Mouse (Mus musculus) CD4-positive, CD25-positive, alpha-beta regulatory T cell, adult 4 months (primary cell): ENCODE measurements around the gene Nup43. TPM values are rescaled to one million over a fixed set of nuclear protein-coding genes. Genes with fewer than 3 reads are reported as not detected.

Source experiments
- ATAC-seq: one replicate; pipeline ENCODE4 v1.8.0; 2017
- polyA plus RNA-seq, 2 experiments: library from polyadenylated mRNA; unstranded; fragments of 100-300 nt; shearing (Covaris generic); gene quantifications; one replicate each; pipeline ENCODE4 v1.2.1; 2017

Nup43 gene
- polyA plus RNA-seq, 2 experiments from 2014 or later, result 28.1 to 31.3 TPM

GRCm38 (mm10) chr10:7686902-7687301, 19.6 kb downstream of the Nup43 start:
- ATAC-seq, result no peak

DNA sequence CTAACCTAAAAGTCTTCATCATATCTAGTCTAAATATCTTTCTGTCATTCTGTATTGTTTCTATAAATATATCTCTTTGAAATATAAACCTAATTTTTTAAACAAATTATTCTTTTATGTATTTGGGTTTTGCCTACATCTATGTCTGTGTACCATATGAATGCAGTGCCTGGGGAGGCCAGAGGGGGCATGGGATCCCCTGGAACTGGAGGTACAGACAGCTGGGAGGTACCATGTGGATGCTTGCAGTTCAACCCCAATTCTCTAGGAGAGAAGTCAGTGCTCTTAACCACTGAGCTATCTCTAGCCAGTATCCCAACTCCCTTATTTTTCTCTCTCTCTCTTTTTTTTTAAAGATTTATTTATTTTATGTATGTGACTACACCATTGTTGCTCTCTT, 28.0 kb downstream of the Nup43 start:
- peak; percentile 61 for ATAC-seq

DNA sequence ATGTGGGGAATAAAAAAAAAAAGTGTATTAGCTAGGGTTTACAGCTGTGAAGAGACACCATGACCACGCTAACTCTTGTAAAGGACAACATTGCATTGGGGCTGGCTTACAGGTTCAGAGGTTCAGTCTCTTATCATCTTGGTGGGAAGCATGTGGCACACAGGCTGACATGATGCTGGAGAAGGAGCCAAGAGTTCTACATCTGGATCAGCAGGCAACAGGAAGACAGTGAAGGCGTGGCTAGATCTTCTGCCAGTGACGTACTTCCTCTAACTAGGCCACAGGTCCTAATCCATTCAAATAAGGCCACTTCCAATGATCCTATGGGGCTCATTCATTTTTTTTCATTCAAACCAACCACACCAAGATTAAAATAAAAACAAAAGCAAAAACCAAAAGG, 32.8 kb downstream of the Nup43 start:
- ATAC-seq, result no peak

- ATAC-seq, result no peak
These were observed 35.3 kb downstream of the Nup43 start for GRCm38 (mm10) chr10:7702586-7702985.

DNA sequence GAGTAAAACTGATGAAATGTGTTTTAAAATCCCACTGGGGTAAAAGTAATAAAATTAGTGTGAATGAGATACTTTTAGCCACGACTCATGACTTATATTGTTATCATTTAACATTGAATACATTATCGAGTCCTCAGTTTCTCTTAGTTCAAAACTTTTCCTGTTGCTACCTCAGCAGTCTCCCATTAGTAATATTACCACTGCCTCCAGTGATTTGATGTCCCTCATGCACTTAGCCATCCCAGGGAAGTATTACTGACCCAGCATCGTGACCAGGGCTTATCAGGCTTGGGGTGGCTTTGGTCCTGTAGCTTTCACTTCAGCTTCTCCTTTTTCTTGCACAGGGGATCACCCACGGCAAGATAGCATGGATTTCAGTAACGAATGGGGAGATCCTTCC, 42.8 kb downstream of the Nup43 start:
- no peak for ATAC-seq

DNA sequence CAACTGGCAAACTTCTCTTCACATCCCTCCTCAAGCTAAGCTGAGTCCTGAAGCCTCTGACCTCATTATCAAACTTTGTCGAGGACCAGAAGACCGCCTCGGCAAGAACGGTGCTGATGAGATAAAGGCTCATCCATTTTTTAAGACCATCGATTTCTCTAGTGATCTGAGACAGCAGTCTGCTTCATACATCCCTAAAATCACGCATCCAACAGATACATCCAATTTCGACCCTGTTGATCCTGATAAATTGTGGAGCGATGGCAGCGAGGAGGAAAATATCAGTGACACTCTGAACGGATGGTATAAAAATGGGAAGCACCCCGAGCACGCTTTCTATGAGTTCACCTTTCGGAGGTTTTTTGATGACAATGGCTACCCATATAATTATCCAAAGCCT, 45.2 kb downstream of the Nup43 start:
- ATAC-seq, result no peak

DNA sequence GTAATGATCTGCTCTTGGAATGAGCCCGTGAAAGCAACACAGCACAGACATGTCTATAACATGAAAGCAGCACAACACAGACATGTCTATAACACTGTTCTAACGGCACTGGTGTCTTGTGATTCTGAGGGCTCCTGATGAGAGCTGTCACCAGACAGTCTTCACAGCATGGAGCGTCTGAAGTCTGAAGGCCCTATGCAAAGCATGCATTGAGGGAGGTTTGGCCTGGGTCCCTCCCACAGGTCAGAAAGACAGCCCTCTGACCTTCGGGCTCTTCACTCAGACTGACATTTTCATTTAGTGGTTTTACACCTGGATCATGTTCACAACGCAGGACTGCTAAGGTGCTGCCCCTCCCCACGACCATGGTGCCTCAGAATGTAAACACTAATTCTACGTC, 47.8 kb downstream of the Nup43 start:
- ATAC-seq, result no peak

GRCm38 (mm10) chr10:7725751-7726500, 58.6 kb downstream of the Nup43 start, which contains the start of gene Katna1:
TSS of gene Katna1 (plus strand) at chr10:7726000.
- peak; percentile 92 for ATAC-seq

- ATAC-seq, result peak; percentile 5
These were observed 59.2 kb downstream of the Nup43 start for GRCm38 (mm10) chr10:7726501-7726812.

DNA sequence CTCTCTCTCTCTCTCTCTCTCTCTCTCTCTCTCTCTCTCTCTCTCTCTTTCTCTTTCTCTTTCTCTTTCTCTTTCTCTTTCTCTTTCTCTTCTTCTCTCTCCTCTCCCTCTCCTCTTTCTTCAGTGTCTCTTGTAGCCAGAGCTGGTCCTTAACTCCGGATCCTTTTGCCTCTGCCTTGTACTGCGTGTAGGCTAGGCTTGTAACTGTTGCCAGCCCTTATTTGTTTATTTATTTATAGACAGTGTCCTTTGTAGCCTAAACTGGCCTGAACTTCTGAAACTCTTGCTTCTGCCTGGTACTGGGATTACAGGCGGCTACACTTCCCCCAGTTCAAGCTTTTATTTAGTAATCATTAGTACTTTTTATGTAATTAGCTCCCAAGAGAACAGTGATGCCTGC, 59.7 kb downstream of the Nup43 start:
- no peak for ATAC-seq

Other genes with a start within 250 kb of the Nup43 start
- gene Ulbp1, start 193.9 kb upstream of the Nup43 start, polyA plus RNA-seq, result 10 to 100 TPM in 1 of 2 experiments, 1 to 10 TPM in 1; 8.9 to 11.3 TPM
- under 1 TPM in 1 of 2 experiments, not detected in 1; 0.35 TPM for gene Lrp11, start 77.7 kb upstream of the Nup43 start, polyA plus RNA-seq
- gene Pcmt1, start 13.6 kb downstream of the Nup43 start, polyA plus RNA-seq, result 100 to 1,000 TPM; 109 to 118 TPM
- 1 to 10 TPM; 5.8 to 7.2 TPM for gene Lats1, start 13.7 kb downstream of the Nup43 start, polyA plus RNA-seq
- 10 to 100 TPM; 79.6 to 87.1 TPM for gene Katna1, start 58.5 kb downstream of the Nup43 start, polyA plus RNA-seq
- gene Ginm1, start 125.3 kb downstream of the Nup43 start, polyA plus RNA-seq, result 10 to 100 TPM; 71.5 to 79.6 TPM
- gene Ppil4, start 125.4 kb downstream of the Nup43 start, polyA plus RNA-seq, result 10 to 100 TPM; 76.4 to 77.5 TPM
- 10 to 100 TPM; 51.7 to 87.3 TPM for gene Zc3h12d, start 165.0 kb downstream of the Nup43 start, polyA plus RNA-seq